Mouse (Mus musculus) MEL-GATA-1-ER (cell line): ENCODE results near the gene Pdxp.
"Not testable (repeated sequence)": the region's sequence is repeated elsewhere in the genome, so short reads cannot be mapped to it uniquely, and the experiment has no call there.

Source experiments
- DNase-seq: peaks from one replicate; pipeline ENCODE4 v3.0.0-alpha.2; 2012; ENCODE audit warnings: low read depth; ENCODE audit errors: extremely low read depth

Pdxp gene

GRCm38 (mm10) chr15:78913632-78914090 lies at the start of gene Pdxp:
Gene Pdxp, plus strand, starts transcription at chr15:78913919.
- DNase-seq, result peak; percentile 96

GRCm38 (mm10) chr15:78868398-78868797 lies 45.3 kb upstream of the Pdxp start:
- no peak for DNase-seq

GRCm38 (mm10) chr15:78868826-78869233 lies 44.9 kb upstream of the Pdxp start:
- no peak for DNase-seq

GRCm38 (mm10) chr15:78869775-78870174 lies 43.9 kb upstream of the Pdxp start:
- DNase-seq, result peak; percentile 46

- no peak for DNase-seq
Measured at GRCm38 (mm10) chr15:78872021-78872608, 41.6 kb upstream of the Pdxp start.

GRCm38 (mm10) chr15:78873803-78874435 lies 39.8 kb upstream of the Pdxp start:
- DNase-seq, result no peak

- no peak for DNase-seq
Measured at GRCm38 (mm10) chr15:78874989-78875388, 38.7 kb upstream of the Pdxp start.

- DNase-seq, result no peak
Measured at GRCm38 (mm10) chr15:78875537-78875936, 38.2 kb upstream of the Pdxp start.

GRCm38 (mm10) chr15:78876258-78876696 lies 37.4 kb upstream of the Pdxp start:
- no peak for DNase-seq

- DNase-seq, result peak; percentile 93
Measured at GRCm38 (mm10) chr15:78876991-78877809, 36.5 kb upstream of the Pdxp start, which contains the start of gene Gga1. Gene Gga1, plus strand, starts transcription at chr15:78877190.

GRCm38 (mm10) chr15:78877810-78878390 lies 35.8 kb upstream of the Pdxp start:
- no peak for DNase-seq

GRCm38 (mm10) chr15:78878792-78879516 lies 34.8 kb upstream of the Pdxp start:
- not testable (repeated sequence) for DNase-seq

- no peak for DNase-seq
Measured at GRCm38 (mm10) chr15:78880432-78880831, 33.3 kb upstream of the Pdxp start.

GRCm38 (mm10) chr15:78881828-78882227 lies 31.9 kb upstream of the Pdxp start:
- DNase-seq, result no peak

- DNase-seq, result no peak
Measured at GRCm38 (mm10) chr15:78889401-78889853, 24.3 kb upstream of the Pdxp start.

GRCm38 (mm10) chr15:78892440-78892839 lies 21.3 kb upstream of the Pdxp start:
- DNase-seq, result no peak

- DNase-seq, result no peak
Measured at GRCm38 (mm10) chr15:78894726-78895125, 19.0 kb upstream of the Pdxp start.

- DNase-seq, result no peak
Measured at GRCm38 (mm10) chr15:78895741-78896140, 18.0 kb upstream of the Pdxp start.

- no peak for DNase-seq
Measured at GRCm38 (mm10) chr15:78896149-78896548, 17.6 kb upstream of the Pdxp start.

GRCm38 (mm10) chr15:78897488-78897887 lies 16.2 kb upstream of the Pdxp start:
- DNase-seq, result no peak

GRCm38 (mm10) chr15:78898507-78899001 lies 15.2 kb upstream of the Pdxp start:
- no peak for DNase-seq
